Mouse (Mus musculus): ENCODE data around the gene Gm28729.
"Not testable (repeated sequence)": the region's sequence is repeated elsewhere in the genome, so short reads cannot be mapped to it uniquely, and the experiment has no call there.

Gene Gm28729

DNA sequence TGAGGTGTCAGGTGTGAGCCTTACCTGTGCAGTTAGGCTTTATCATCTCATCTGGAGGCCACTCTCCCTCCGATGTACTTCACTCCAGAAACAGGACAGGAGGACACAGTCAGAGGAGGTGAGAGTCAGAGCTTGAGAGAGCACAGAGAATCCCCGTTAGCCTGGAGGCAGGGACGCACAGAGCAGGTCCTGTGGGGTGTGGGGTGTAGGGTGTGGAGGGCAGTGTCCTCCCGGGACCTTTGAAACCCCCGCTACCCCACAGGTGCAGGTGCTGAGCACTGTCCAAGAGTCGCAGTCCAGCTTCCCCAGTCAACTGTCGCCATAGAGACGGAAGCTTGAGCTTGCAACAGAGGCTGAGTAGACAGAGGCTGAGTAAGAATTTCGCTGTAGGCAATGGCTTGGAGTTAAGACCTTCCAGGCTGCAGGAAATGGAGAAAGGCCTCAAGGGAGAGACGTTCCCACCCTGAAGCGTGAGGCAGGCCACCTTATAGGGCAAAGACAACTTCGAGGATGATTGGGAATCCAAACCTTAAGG lies at the start of gene Gm28729:
Gene Gm28729 (minus strand): TSS at position 293 of the 535 bp plus-strand sequence.
- in situ Hi-C loops (cut with MboI; ENCODE audit: low sequenced_read_pairs) = no loop called here

DNA sequence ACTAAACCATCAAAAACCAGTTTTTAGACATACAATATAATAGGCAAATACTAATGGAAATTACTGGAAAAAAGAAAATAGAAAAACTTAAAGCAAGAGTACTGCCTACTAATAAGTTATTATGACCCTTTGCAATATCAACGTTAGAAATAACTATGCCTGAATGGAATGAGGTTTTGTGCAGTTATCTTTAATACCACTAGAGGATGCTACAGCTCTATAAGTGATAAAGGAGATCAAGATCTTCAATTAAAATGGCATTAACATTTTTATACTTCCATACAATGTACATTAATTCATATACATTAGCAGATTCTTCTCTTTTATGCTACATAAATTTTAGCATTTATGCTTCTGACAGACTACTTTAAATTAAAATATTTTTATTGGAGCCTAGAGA lies 48.2 kb upstream of the Gm28729 start:
- in situ Hi-C loops (cut with MboI; ENCODE audit: low sequenced_read_pairs) = loop anchor here (10.0 kb wide), 2 partner anchors 82 to 242 kb away; no protein-coding TSS in a partner anchor

DNA sequence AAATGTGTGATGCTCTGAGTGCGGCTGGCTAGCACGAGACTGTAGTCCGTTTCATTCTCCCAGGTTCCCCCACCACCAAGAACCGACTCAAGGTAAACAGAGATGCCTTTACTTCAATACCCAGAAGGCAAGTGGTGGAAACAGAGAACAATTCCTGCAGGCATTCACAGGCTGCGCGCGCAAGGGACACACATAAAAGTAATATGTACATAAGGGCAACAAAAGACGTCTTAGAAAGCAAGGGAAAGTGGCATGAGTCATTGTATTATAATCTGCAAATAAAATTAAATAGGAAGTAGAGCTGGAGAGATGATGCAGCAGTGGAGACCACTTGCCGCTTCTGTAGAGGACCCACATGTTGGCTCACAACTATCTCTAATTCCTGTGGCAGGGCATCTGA lies 47.7 kb upstream of the Gm28729 start:
- in situ Hi-C loops (cut with MboI; ENCODE audit: low sequenced_read_pairs) = loop anchor here (10.0 kb wide), 2 partner anchors 82 to 242 kb away; no protein-coding TSS in a partner anchor

DNA sequence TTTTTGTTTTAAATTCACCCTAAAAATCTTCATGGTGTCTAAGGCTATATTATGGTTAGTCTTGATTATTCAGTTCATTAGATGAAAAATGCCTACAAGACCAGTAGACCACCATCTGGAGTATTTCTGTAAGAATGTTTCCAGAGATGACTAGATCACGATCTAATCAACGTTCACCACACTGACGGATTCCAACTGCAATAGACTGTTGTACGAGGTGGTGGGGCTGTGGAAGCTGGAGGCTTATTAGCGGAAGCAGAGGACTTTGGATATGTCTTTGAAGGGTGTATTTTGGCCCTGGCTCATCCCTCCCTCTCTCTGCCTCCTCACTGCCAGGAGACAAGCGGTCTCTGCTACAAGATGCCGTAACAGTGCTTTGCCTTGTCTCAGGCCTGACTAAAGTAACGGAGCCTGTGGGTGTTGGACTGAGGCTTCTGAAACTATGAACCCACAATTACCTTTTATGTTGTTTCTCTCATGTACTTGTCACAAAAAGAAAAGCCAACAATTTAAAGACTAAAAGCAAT lies 41.5 kb upstream of the Gm28729 start:
- in situ Hi-C loops (cut with MboI; ENCODE audit: low sequenced_read_pairs) = no loop called here

DNA sequence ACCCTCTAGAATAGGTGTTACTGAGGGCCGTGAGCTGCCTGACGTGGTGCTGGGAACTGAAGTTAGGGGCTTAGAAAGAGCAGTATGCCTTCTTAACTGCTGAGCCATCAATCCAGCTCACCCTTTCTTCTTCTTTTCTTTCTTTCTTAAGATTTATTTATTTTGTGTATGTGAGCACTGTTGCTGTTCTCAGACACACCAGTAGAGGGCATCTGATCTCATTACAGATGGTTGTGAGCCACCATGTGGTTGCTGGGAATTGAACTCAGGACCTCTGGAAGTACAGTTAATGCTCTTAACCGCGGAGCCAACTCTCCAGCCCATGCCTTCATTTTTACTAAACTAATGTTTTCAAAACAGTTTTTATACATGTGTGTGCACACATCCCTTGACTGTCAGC lies 38.4 kb upstream of the Gm28729 start:
- in situ Hi-C loops (cut with MboI; ENCODE audit: low sequenced_read_pairs) = no loop called here

DNA sequence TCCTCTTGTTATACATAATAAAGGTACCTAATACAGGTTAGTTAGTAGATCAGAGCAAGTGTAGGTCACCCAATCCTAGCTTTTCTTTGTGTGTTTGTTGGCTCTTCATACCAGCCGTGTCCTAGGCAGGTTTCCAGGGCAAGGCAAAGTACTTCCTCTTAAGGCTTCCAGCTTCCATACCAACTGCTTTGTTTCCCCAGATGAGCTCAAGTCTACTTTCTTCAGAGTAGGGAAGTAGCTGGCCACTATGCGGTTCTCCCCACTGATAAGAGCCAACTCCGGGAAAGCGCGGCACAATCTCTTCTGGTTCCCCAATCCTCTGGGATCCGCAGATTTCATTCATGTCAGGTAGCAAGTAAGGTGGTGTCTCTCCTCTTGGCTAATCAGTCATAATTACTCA lies 34.1 kb upstream of the Gm28729 start:
- in situ Hi-C loops (cut with MboI; ENCODE audit: low sequenced_read_pairs) = no loop called here

DNA sequence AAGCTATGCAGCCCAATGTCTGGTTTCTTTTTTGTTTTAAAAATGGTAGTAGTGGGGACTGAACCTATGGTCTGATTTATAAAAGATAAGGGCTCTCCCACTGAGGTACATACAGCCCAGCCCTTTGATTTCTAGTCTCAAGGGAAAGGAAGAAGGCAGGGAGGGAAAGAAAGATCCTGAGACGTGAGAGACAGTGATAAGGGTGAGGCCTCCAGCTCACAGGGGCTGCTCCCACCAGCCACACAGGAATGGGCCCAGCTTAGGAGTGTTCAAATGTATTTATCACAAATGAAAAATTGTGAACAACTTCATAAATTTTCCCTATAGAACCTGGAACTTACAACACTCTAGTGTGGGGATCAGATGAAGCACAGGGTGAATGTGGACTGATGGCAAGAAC lies 33.5 kb upstream of the Gm28729 start:
- in situ Hi-C loops (cut with MboI; ENCODE audit: low sequenced_read_pairs) = no loop called here

DNA sequence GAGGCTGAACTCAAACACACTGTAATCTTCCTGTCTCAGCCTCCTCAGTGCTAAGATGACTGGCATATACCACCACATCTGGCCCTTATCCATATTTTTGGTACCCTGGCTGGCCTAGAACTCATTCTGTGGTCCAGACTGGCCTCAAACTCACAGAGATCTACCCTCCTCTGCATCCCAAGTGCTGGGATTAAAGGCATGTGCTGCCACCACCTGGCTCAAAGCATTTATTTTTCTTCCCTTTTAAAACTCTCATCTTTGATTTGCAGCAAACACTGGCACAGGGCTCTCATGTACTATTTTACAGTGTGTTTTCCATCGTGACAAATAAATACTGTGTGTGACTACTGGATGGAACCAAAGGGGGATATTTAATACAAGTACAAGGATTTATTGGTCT lies 29.0 kb upstream of the Gm28729 start:
- in situ Hi-C loops (cut with MboI; ENCODE audit: low sequenced_read_pairs) = no loop called here

DNA sequence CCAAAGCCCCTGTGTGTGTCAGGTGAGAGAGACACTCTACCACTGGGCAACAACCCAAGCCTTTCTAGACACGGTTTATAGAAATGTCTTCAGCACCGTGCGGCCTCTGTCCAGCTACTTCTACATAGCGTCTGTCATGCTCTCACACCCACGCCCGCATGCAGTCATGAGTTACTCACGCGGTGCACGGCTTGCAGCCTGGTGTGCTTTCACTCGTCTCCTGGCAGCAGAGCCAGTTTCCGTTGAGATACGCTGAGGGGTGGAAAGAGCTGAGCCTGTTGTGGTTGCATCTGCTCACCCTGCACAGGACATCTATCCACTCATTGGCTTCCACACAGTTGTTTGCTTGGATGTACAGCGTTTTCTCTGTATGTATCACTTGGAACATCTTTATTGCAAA lies 20.3 kb upstream of the Gm28729 start:
- in situ Hi-C loops (cut with MboI; ENCODE audit: low sequenced_read_pairs) = no loop called here

DNA sequence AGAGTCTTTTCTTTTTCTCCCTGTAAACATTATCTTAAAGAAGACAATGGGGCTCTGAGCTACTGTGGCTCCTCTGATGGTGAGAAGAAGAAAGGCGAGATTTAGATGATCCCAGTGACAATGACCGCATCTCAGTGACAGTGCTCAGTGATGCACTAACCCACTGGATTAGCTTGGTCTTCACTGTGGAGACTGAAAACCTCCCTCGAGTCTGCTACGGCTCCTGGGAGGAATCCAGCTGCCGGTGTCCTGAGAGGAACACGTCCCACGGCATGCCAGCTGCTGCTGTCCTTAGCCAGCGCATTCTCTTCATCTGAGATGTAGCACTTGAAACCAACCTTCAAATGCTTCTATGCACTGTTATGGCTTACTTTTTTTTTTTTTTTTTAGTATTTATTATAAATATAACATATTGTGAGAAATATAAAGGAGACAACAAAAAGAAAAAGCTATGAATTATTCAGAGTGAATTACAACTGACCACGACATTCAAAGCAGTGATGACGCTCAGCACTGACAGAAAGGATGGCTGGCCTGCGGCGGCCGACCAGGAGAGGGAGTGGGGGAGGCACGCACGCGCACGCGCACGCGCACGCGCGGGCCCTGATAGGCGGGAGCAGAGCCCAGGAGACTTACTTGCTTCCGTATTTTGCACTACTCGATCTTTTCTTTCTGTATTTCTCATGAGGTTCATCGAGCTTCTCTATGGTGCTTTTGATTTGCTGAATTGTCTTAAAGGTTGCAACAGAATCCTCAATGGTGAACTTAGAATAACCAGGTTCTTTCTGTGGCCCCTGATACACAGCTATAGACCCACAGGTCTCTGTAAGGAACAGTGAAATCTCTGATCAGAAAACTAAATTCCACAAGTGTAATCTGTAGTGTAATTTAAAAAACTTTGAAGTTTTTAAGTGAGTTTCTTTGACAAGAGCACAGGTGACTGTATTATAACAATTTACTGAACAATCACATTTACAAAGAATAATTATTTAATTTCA lies 18.9 kb upstream of the Gm28729 start:
- in situ Hi-C loops (cut with MboI; ENCODE audit: low sequenced_read_pairs) = no loop called here

DNA sequence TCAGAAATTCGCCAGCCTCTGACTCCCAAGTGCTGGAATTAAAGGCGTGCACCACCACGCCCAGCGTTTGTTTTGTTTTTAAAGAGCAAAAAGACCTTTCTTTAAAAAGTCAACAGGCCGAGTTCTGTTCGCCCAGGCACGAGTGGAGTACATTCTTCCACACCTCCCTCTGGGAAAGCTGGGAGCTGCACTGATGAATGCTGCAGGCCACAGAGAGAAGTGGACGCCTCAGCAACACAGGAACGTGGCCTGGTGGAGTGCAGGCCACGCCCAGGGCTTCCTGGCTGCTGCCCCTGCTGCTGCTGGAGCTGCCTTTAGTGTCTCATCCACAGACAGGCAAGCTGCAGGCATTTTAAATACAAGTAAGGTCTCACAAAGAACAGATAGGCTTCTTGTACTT lies 13.9 kb upstream of the Gm28729 start:
- in situ Hi-C loops (cut with MboI; ENCODE audit: low sequenced_read_pairs) = no loop called here

DNA sequence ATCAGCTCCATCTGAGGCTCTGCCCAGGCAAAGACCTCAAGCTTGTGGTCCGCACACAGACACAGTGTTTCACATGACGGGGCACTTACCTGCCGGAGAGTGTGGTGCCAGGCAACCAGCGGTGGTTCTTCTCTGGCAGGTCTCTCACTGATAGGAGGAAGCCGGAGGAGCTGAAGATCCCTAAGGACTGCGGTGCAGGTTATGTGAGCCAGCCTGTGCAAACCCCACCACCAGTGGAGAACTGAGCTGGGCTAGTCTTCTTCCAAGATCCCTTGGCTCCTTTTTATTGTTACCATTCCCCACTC lies 12.5 kb upstream of the Gm28729 start:
- in situ Hi-C loops (cut with MboI; ENCODE audit: low sequenced_read_pairs) = no loop called here

DNA sequence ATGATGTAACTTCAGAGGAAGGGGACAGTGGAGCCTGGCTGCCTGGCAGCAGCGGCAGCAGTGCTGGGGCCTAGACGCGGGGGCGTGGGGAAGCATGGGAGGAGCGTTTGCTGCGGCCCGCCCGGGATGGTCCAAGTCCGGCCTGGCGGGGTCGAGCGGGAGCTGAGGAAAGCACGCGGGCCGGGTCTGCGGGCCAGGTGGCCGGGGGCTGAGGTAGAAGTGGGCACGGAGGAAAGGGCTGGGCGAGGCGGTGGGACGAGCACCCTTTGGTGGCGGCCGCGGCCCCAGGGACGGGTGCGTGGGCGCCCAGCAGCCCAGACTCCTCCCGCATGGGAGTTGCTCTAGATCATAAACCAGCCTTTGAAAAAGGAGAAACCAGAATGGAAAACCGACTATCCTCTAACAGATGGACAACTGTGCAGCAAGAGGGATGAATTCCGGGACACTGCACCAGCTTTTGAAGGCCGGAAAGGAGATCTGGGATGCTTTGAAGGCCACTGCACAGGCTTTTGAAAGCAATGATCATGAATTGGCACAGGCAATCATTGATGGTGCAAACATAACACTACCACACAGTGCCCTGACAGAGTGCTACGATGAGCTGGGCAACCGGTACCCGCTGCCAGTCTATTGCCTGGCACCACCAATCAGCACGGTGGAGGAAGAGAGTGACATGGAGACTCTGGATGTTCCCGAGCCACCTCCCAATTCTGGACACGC lies 12.0 kb upstream of the Gm28729 start:
- in situ Hi-C loops (cut with MboI; ENCODE audit: low sequenced_read_pairs) = no loop called here

DNA sequence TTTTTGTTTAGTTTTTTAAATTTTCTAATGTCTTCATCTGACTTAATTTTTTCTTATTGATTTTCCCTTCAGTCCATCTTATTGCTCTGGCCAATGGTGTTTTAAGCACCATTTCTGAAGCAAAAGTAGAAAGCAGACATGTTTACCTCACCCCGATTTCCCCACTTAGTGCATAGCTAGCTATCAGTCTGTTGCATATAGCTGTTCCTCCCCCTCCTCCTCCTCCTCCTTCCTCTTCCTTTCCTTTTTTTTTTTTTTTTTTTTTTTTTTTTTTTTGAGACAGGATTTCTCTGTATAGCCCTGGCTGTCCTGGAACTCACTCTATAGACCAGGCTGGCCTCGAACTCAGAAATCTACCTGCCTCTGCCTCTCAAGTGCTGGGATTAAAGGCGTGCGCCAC lies 11.0 kb upstream of the Gm28729 start:
- in situ Hi-C loops (cut with MboI; ENCODE audit: low sequenced_read_pairs) = not testable (repeated sequence)

DNA sequence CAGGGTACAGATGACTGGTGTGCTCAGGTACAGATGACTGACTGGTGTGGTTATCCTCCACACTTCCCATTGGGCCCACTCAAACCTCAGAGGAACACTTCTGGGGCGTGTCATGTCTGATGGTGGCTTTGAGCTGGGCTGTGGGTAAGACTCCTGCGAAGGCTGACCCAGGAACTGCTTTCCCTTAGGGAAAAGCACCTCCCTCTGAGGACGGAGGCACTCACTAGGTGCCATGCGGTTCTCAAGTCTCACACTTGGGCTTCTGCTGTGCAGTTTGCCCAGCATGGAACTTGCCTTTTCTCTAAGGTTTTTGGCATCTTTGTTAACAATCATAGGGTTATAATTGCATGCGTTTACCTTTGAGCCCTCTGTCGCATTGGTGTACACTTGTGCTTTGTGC lies 10.4 kb upstream of the Gm28729 start:
- in situ Hi-C loops (cut with MboI; ENCODE audit: low sequenced_read_pairs) = no loop called here

DNA sequence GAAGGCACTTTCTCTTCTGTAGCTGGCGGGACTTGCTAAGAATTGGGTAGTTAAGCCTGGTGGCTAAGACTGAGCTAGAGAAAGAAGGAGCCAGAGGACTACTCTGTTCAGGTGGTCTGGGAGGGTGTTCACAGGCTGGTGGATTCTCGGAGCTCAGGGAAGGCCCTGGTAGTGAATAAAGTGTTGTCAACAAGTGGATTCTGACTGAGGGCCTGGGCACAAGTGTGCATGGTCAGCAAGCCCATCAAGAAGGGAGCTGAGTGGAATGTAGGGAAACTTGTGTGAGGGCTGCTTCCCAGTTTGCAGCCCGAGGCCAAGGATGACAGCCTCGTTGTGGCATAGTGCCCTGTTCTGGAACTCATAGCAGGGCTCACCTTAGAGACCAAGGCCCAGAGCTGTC lies 9.2 kb upstream of the Gm28729 start:
- in situ Hi-C loops (cut with MboI; ENCODE audit: low sequenced_read_pairs) = no loop called here

DNA sequence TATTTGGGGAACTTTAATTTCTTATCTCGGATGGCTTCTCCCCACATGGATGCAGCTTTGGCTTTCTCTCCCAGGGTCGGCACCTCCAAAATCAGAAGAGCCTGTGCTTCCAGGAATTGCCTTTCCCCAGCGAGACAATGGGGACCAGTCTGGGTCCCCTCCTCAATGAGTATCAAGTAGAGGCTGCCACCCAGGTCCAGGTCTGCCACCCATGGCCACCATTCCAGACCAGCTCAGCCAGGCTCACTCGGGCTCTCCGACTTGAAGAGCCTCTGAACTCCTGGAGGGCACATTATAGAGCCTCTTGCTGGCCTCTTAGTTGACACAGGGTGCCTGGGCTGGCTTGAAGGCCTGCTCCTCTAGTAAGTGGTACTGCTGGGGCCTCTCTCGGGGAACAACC lies 8.4 kb upstream of the Gm28729 start:
- in situ Hi-C loops (cut with MboI; ENCODE audit: low sequenced_read_pairs) = no loop called here

DNA sequence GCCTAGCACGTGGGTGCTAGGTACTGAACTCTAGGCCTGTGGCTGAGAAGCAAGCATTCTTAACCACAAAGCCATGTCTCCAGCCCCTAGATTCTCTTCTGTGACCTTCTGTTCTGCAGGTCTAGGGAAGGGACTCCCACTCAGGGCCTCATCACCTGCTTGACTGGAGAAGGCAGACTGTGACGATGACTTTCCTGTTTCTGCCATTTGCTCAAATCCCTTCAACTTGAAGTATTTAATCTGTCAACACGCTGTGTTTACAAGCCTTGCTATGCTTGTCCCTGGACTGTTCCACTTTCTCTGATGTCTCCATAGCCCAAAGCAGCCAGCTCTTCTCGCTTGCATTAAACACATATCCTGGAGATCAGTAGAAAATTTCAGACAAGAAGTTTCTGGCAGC lies 7.5 kb upstream of the Gm28729 start:
- in situ Hi-C loops (cut with MboI; ENCODE audit: low sequenced_read_pairs) = no loop called here

DNA sequence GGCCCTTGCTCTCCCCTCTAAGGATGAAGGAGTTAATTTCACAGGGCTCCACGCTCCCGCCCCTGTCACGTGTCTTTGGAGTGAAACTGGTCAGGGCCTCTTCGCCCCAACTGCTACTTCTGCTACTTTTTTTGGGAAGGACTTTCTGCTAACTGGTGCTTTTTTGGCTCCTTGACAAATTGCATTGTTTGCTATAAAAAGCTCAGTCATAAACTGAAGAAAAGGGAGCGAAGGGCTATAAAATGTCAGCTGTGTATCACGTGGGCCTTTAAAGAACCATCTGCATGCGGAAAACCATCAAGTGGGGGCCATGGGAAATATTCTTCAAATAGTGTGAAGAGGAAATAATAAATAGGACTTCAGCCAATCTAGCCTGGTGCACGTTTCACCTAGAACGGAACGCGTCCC lies 5.6 kb upstream of the Gm28729 start:
- in situ Hi-C loops (cut with MboI; ENCODE audit: low sequenced_read_pairs) = no loop called here

DNA sequence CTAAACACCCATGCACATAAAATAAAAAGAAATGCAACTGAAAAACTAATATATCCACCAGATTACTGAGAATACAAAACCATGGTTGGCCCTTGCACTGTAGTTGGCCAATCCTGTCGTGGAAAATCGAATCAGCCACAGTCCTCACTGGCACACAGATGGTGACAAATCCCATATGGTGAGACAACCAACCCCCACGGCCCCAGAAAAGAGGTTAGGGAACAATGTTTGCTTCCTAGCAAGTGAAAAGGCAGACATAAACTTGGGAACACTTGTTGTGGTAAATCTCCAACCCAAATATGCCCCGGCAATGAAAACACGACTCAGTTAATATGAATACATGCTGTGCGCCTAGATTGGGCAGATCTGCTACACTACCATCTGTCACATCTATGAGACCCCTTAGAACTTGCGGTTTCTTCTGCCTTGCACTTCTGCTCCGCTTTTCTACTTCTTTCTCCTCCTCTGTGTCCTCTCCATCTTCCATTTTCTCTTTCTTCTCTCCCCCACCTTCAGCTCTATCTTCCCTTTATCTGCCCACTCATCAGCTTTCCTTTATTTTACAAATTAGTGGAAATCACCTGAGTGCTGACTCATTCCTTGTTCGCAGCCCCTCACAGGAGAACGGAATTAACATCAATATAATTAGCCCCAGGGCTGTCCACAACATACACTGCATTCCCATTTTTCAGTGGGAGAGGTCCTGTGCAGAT lies 5.1 kb upstream of the Gm28729 start:
- in situ Hi-C loops (cut with MboI; ENCODE audit: low sequenced_read_pairs) = no loop called here

DNA sequence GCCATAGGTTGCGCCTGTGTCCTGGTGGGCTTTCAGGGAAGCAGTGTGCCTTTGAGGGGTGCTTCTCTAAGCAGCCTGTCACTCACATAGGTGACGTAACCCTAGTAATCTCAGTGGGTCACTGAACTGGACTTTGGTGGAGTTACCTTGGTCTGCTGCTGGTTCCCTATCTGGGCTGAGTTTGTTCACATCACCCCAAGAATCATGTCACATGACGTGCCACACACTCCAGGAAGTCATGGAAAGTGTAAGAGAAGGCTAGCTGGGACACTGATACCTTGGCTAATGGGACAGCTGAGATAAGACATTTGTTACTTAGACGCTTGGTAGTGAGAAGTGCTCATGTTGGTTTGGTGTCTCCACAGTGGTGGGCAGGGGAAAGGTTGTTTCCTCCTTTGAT lies 947 bp upstream of the Gm28729 start:
- in situ Hi-C loops (cut with MboI; ENCODE audit: low sequenced_read_pairs) = no loop called here

Data from CH12F3 (cell line).